Mouse (Mus musculus) midbrain, postnatal 0 days (tissue): ENCODE data around the gene Lyg2. TPM values are rescaled to one million over a fixed set of nuclear protein-coding genes. Genes with fewer than 3 reads are reported as not detected.

ENCODE experiments used
- ATAC-seq: fragments of 200-750 bp; cut with Nextera tagmentation; 2 replicates; pipeline ENCODE4 v1.8.0; 2017; ENCODE audit warnings: moderate number of reproducible peaks, mild to moderate bottlenecking, moderate TSS enrichment, moderate library complexity; ENCODE audit not compliant: low FRiP score
- DNase-seq: peaks from one replicate; pipeline ENCODE4 v3.0.0-alpha.2; 2015; ENCODE audit warnings: low spot score
- H3K27ac ChIP-seq: fragments of 300-500 bp; sonication (generic); 2 replicates; pipeline ENCODE4 v1.5.1; 2014; ENCODE audit warnings: low read depth, mild to moderate bottlenecking, low read length, mixed read lengths
- H3K27me3 ChIP-seq: fragments of 300-500 bp; sonication (generic); 2 replicates; pipeline ENCODE4 v1.6.1; 2014; ENCODE audit warnings: low read length, control low read depth, mixed read lengths; ENCODE audit not compliant: insufficient read depth
- H3K36me3 ChIP-seq: fragments of 300-500 bp; sonication (generic); 2 replicates; pipeline ENCODE4 v1.6.1; 2014; ENCODE audit warnings: low read length, control low read depth, mixed read lengths; ENCODE audit not compliant: insufficient read depth
- H3K4me1 ChIP-seq: fragments of 300-500 bp; sonication (generic); 2 replicates; pipeline ENCODE4 v1.6.1; 2014; ENCODE audit warnings: mild to moderate bottlenecking, control low read depth, antibody characterized with exemption, low read length, mixed read lengths; ENCODE audit not compliant: insufficient read depth
- H3K4me2 ChIP-seq: fragments of 300-500 bp; sonication (generic); 2 replicates; pipeline ENCODE4 v1.6.1; 2014; ENCODE audit warnings: low read depth, mild to moderate bottlenecking, low read length, mixed read lengths; ENCODE audit not compliant: poor library complexity, severe bottlenecking
- H3K4me3 ChIP-seq: fragments of 300-500 bp; sonication (generic); 2 replicates; pipeline ENCODE4 v1.5.1; 2014; ENCODE audit warnings: low read depth, mild to moderate bottlenecking, low read length, moderate library complexity
- H3K9ac ChIP-seq: fragments of 300-500 bp; sonication (generic); replicated peaks from 2 replicates; pipeline ENCODE4 v1.6.1; 2014; ENCODE audit warnings: mild to moderate bottlenecking, low read length, moderate library complexity, mixed read lengths; ENCODE audit not compliant: poor library complexity, severe bottlenecking
- H3K9me3 ChIP-seq: fragments of 300-500 bp; sonication (generic); 2 replicates; pipeline ENCODE4 v1.6.1; 2016; ENCODE audit warnings: low read length, control low read depth
- CTCF ChIP-seq: IDR thresholded peaks from 2 replicates; pipeline ENCODE4 v1.5.1; 2016; ENCODE audit warnings: antibody characterized with exemption, mild to moderate bottlenecking
- WGBS: fragments of 180-500 bp; shearing (Covaris S2); extraction: QIAGEN DNeasy Blood & Tissue Kit; methylation state at CpG from one replicate; pipeline ENCODE4 v1.1.7; 2014; 5-methylcytosine and 5-hydroxymethylcytosine counted together
- polyA plus RNA-seq: library from polyadenylated mRNA; unstranded; fragments of >200 nt; fragmentation: Nextera tagmentation; extraction: Ambion mirVana; gene quantifications from 2 replicates; pipeline ENCODE4 v1.2.1, GENCODE M21; 2015
- total RNA-seq: library from RNA; depleted of rRNA; stranded (reverse); fragments of >200 nt; gene quantifications from 2 replicates; pipeline ENCODE4 v1.2.3, GENCODE M21; 2014

Lyg2 gene
- total and polyA plus RNA-seq, 2 experiments from 2014 or later, result 0.07 TPM; not detected in 1

GRCm38 (mm10) chr1:37877736-37878460 lies 38.4 kb downstream of the Lyg2 start:
- H3K4me1 ChIP-seq, result no peaks in the 10 kb centered on the region
- H3K4me2 ChIP-seq, result no peak overlapping the region
- no peak overlapping the region for H3K9ac ChIP-seq
- no peaks in the 10 kb centered on the region for H3K27me3 ChIP-seq
- 94% methylated on average over 13 of the region's 13 CpGs for WGBS
- no peak for TF ChIP-seq CTCF
- 0 out of 2 replicates have a peak, but pooled peaks cover 3% of the 10 kb centered on the region for H3K9me3 ChIP-seq
- H3K4me3 ChIP-seq, result no peak overlapping the region
- H3K36me3 ChIP-seq, result peaks cover 22% of the 10 kb centered on the region
- ATAC-seq (no peak), DNase-seq (no peak)
- no peak overlapping the region for H3K27ac ChIP-seq

GRCm38 (mm10) chr1:37873157-37873556 lies 43.1 kb downstream of the Lyg2 start:
- no peak overlapping the region for H3K27ac ChIP-seq
- 0 out of 2 replicates have a peak, but pooled peaks cover 3% of the 10 kb centered on the region for H3K9me3 ChIP-seq
- no peak for DNase-seq
- 0 out of 2 replicates have a peak, but pooled peaks cover 5% of the 10 kb centered on the region for H3K27me3 ChIP-seq
- no peak overlapping the region for H3K9ac ChIP-seq
- 94% methylated on average over 4 of the region's 4 CpGs for WGBS
- H3K4me3 ChIP-seq, result no peak overlapping the region
- no peak for TF ChIP-seq CTCF
- H3K4me1 ChIP-seq, result 0 out of 2 replicates have a peak, but pooled peaks cover 3% of the 10 kb centered on the region
- H3K36me3 ChIP-seq, result peaks cover 3% of the 10 kb centered on the region; the same call in 1 of the 2 replicates
- ATAC-seq, result no peak
- no peak overlapping the region for H3K4me2 ChIP-seq

- DNase-seq (peak; percentile 87), ATAC-seq (peak; percentile 93)
- TF ChIP-seq CTCF, result no peak
- Histone ChIP-seq H3K36me3 (peaks cover 3% of the 10 kb centered on the region; the same call in 1 of the 2 replicates), H3K27ac (peak overlapping the region; percentile 66), H3K27me3 (0 out of 2 replicates have a peak, but pooled peaks cover 5% of the 10 kb centered on the region), H3K9me3 (0 out of 2 replicates have a peak, but pooled peaks cover 3% of the 10 kb centered on the region), H3K9ac (peak overlapping the region; percentile 46), H3K4me1 (0 out of 2 replicates have a peak, but pooled peaks cover 3% of the 10 kb centered on the region), H3K4me3 (peak overlapping the region; percentile 47), H3K4me2 (peak overlapping the region; percentile 68)
- WGBS, result 6% methylated on average over 33 of the region's 33 CpGs
Measured at GRCm38 (mm10) chr1:37872131-37873067, 43.9 kb downstream of the Lyg2 start.

- H3K36me3 ChIP-seq, result peaks cover 3% of the 10 kb centered on the region; the same call in 1 of the 2 replicates
- peak within 1 kb of the TSS; percentile 68 for H3K4me2 ChIP-seq
- 0 out of 2 replicates have a peak, but pooled peaks cover 3% of the 10 kb centered on the region for H3K4me1 ChIP-seq
- H3K9me3 ChIP-seq, result 0 out of 2 replicates have a peak, but pooled peaks cover 3% of the 10 kb centered on the region
- H3K27me3 ChIP-seq, result 0 out of 2 replicates have a peak, but pooled peaks cover 5% of the 10 kb centered on the region
- 6% methylated on average over 7 of the region's 7 CpGs for WGBS
- peak within 1 kb of the TSS; percentile 66 for H3K27ac ChIP-seq
- peak within 1 kb of the TSS; percentile 46 for H3K9ac ChIP-seq
- H3K4me3 ChIP-seq, result peak within 1 kb of the TSS; percentile 47
- ATAC-seq (peak; percentile 60; the same call in 1 of the 2 replicates), DNase-seq (peak; percentile 35)
- TF ChIP-seq CTCF, result no peak
Measured at GRCm38 (mm10) chr1:37871704-37872103, 44.6 kb downstream of the Lyg2 start, which contains the start of gene Lipt1. Gene Lipt1, plus strand, starts transcription at chr1:37871738.

GRCm38 (mm10) chr1:37869362-37869761 lies 46.9 kb downstream of the Lyg2 start:
- Histone ChIP-seq H3K9me3 (no peaks in the 10 kb centered on the region), H3K4me2 (no peak overlapping the region), H3K4me3 (no peak overlapping the region), H3K9ac (no peak overlapping the region), H3K4me1 (0 out of 2 replicates have a peak, but pooled peaks cover 3% of the 10 kb centered on the region), H3K36me3 (no peaks in the 10 kb centered on the region), H3K27ac (no peak overlapping the region), H3K27me3 (0 out of 2 replicates have a peak, but pooled peaks cover 5% of the 10 kb centered on the region)
- ATAC-seq (no peak), DNase-seq (no peak)
- WGBS, result 56% methylated on average over 2 of the region's 2 CpGs
- no peak for TF ChIP-seq CTCF
